Mouse (Mus musculus): ENCODE data around the gene Col26a1.
"Not testable (repeated sequence)": the region's sequence is repeated elsewhere in the genome, so short reads cannot be mapped to it uniquely, and the experiment has no call there.

Col26a1 gene

GRCm38 (mm10) chr5:136738918-136739317 lies 144.1 kb downstream of the Col26a1 start:
- DNase-seq = no peak

- DNase-seq = not testable (repeated sequence)
Observed at GRCm38 (mm10) chr5:136726271-136726670, 156.7 kb downstream of the Col26a1 start.

- no peak for DNase-seq
Observed at GRCm38 (mm10) chr5:136721596-136721995, 161.4 kb downstream of the Col26a1 start.

GRCm38 (mm10) chr5:136718656-136719055 lies 164.4 kb downstream of the Col26a1 start:
- no peak for DNase-seq

GRCm38 (mm10) chr5:136717573-136717854 lies 165.5 kb downstream of the Col26a1 start:
- no peak for DNase-seq

- DNase-seq = no peak
Observed at GRCm38 (mm10) chr5:136716696-136717572, 166.1 kb downstream of the Col26a1 start.

- DNase-seq = peak; percentile 62 to 69
Observed at GRCm38 (mm10) chr5:136714879-136715278, 168.1 kb downstream of the Col26a1 start.

GRCm38 (mm10) chr5:136714232-136714875 lies 168.7 kb downstream of the Col26a1 start:
- DNase-seq = peak in 1 of 2 experiments; percentile 54

- DNase-seq = peak; percentile 77 to 87
Observed at GRCm38 (mm10) chr5:136710742-136711141, 172.3 kb downstream of the Col26a1 start.

GRCm38 (mm10) chr5:136708116-136708515 lies 174.9 kb downstream of the Col26a1 start:
- no peak for DNase-seq

- peak; percentile 68 to 80 for DNase-seq
Observed at GRCm38 (mm10) chr5:136706803-136707202, 176.2 kb downstream of the Col26a1 start.

GRCm38 (mm10) chr5:136705532-136705931 lies 177.5 kb downstream of the Col26a1 start:
- no peak for DNase-seq

GRCm38 (mm10) chr5:136704151-136704550 lies 178.9 kb downstream of the Col26a1 start:
- no peak for DNase-seq

- peak; percentile 57 to 80 for DNase-seq
Observed at GRCm38 (mm10) chr5:136703751-136704150, 179.3 kb downstream of the Col26a1 start.

GRCm38 (mm10) chr5:136702159-136702725 lies 180.8 kb downstream of the Col26a1 start:
- DNase-seq = peak in 1 of 2 experiments; percentile 23

GRCm38 (mm10) chr5:136697618-136698017 lies 185.4 kb downstream of the Col26a1 start:
- no peak for DNase-seq

- no peak for DNase-seq
Observed at GRCm38 (mm10) chr5:136696516-136696915, 186.5 kb downstream of the Col26a1 start.

GRCm38 (mm10) chr5:136694976-136695375 lies 188.0 kb downstream of the Col26a1 start:
- DNase-seq = no peak

GRCm38 (mm10) chr5:136693418-136693817 lies 189.6 kb downstream of the Col26a1 start:
- no peak for DNase-seq

- no peak for DNase-seq
Observed at GRCm38 (mm10) chr5:136692784-136693183, 190.2 kb downstream of the Col26a1 start, which contains the start of gene Myl10. TSS of gene Myl10 (plus strand) at chr5:136693146.
